Mouse (Mus musculus) kidney, adult 2 months (tissue): Measurements from ENCODE around the gene Lypd6.

ENCODE experiments used
- CTCF ChIP-seq: fragments of 200-500 bp; conservative IDR thresholded peaks from 2 replicates; pipeline ENCODE4 v1.5.1; 2011; ENCODE audit warnings: low read depth, mild to moderate bottlenecking, control low read depth, low read length, moderate library complexity, mixed read lengths; ENCODE audit not compliant: insufficient read depth, insufficient read length
- POLR2A ChIP-seq: fragments of 200-500 bp; IDR thresholded peaks from one replicate; pipeline ENCODE4 v1.6.1; 2011; ENCODE audit warnings: low read depth, low read length, control low read depth

DNA sequence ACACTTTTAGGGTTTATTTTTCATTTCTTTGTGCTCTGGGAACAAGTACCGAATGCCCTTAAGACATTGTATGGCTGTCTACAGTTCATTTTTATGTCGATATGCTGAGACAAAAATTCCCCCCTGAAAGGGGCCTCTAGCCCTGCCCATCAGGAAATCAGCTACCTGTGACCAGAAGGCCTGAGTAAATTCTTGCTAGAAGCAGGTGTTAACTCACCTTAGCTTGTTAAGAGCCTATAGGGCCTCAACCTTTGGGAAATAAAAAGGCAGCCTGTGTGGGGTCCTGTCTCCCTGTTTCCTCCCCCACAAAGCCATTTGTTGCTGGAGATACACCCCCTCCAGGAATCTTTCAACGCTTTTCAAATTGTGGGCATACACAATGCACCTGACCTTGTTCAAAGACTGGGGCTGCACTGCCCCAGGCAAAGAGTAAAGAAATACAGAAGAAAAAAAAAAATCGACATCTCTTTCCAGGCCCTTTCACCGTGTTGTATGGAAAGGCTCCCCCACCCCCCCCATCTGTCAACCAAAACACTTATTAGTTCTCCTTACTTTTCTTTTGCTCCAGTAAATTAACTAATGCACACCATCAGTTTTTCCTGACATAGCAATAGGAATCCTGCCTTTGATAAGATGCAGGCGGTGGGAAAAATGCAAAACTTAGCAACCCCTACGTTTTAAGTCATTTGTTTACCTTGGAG lies 21.9 kb upstream of the Lypd6 start:
- TF ChIP-seq CTCF: no peak
- no peak for TF ChIP-seq POLR2A
